In genomic region chr4:155011312-155012025, GRCm38 (mm10) we compare ENCODE assay signal across 24 mouse cellular contexts. TPM values are rescaled to one million over a fixed set of nuclear protein-coding genes. Genes with fewer than 3 reads are reported as not detected.
DNase-seq lines count a peak whose midpoint lies in the region; ATAC-seq and TF ChIP-seq lines count a peak whose summit lies in the region.
"Had no signal": no experiment of that assay in that cellular context is flagged by ENCODE, and none has a peak within 500 bp of the region (broad histone marks: within the 10 kb centered on the region; RNA-seq: fewer than 3 reads in every experiment).

No protein-coding gene starts in this region.

- 0 out of 2 replicates have a peak overlapping the region, but pooled peaks have one; percentile 5 for H3K27ac ChIP-seq in left cerebral cortex, adult 2 months
- H3K27ac ChIP-seq: gastrocnemius, adult 2 months; heart, embryonic 13.5 days; hindbrain, embryonic 15.5 days; neural tube, embryonic 12.5 days had no signal

- no peak overlapping the region for H3K4me3 ChIP-seq in left cerebral cortex, adult 2 months
- H3K4me3 ChIP-seq: erythroblast, embryonic 14.5 days; gastrocnemius, adult 2 months; heart, embryonic 13.5 days; hindbrain, embryonic 15.5 days; neural tube, embryonic 12.5 days had no signal

- no peak for TF ChIP-seq CTCF in left cerebral cortex, adult 2 months (IDR thresholded peaks at IDR 0.05)

- peak; percentile 69 for DNase-seq in cerebellum, adult 11 months
- no peak for DNase-seq in left cerebral cortex, adult 2 months (ENCODE audit: extremely low spot score in 1 of 2, low spot score in 2 of 2)
- no peak for DNase-seq in left cerebral cortex, postnatal 25 days (ENCODE audit: low spot score in 2 of 2)
- DNase-seq in cerebellum, adult 18-20 months = peak; percentile 61 to 72
- peak; percentile 71 to 75 for DNase-seq in cerebellum, postnatal 25 days
- no peak for DNase-seq in adrenal gland, postnatal 36 days
- no peak for DNase-seq in lung, postnatal 36 days
- DNase-seq: liver, postnatal 0 days; right cerebral cortex, adult 18-20 months; spleen, adult 18-20 months; thymus, adult 2 months had no signal

- intact Hi-C loops in left cerebral cortex, adult 2 months (cut with DNase I) = loop anchor here (2.0 kb wide), 1 partner anchor 43 kb away; no protein-coding TSS in a partner anchor
- intact Hi-C loops in left cerebral cortex, postnatal 25 days (cut with DNase I) = no loop called here

- no peak for ATAC-seq in cerebellum, adult (ENCODE audit: insufficient number of reproducible peaks, low FRiP score, low TSS enrichment)
- ATAC-seq: forebrain, embryonic 14.5 days; intestine, postnatal 0 days; liver, postnatal 0 days; Patski had no signal

RNA-seq across cellular contexts. Expression of gene Plch2, which starts 45.1 kb away (rescaled TPM):
- total RNA-seq in left cerebral cortex, adult 2 months (2021) = 10 to 100 TPM; 83.4 to 90.2 TPM
- 10 to 100 TPM; 76.2 to 81.5 TPM for total RNA-seq in left cerebral cortex, postnatal 25 days (2021)
- total RNA-seq in adrenal gland, postnatal 36 days (2021) = under 1 TPM; 0.30 to 0.43 TPM
- total RNA-seq: common myeloid progenitor, adult 5-6 weeks; liver, adult 2 months; monocyte, adult 5-6 weeks had no signal

RNA-seq across cellular contexts. Expression of gene Pank4, which starts 47.5 kb away (rescaled TPM):
- 10 to 100 TPM; 45.1 to 45.5 TPM for total RNA-seq in left cerebral cortex, adult 2 months (2021)
- 10 to 100 TPM; 37.6 to 39.8 TPM for total RNA-seq in left cerebral cortex, postnatal 25 days (2021)
- total RNA-seq in adrenal gland, postnatal 36 days (2021) = 10 to 100 TPM; 24.1 to 35.9 TPM

RNA-seq across cellular contexts. Expression of gene Hes5, which starts 50.7 kb away (rescaled TPM):
- 10 to 100 TPM; 22.3 to 25.3 TPM for total RNA-seq in left cerebral cortex, adult 2 months (2021)
- 10 to 100 TPM; 35.8 to 41.3 TPM for total RNA-seq in left cerebral cortex, postnatal 25 days (2021)
- not detected for total RNA-seq in adrenal gland, postnatal 36 days (2021)
- total RNA-seq: common myeloid progenitor, adult 5-6 weeks; gastrocnemius, adult 2 months; liver, adult 2 months; megakaryocyte-erythroid progenitor cell, adult 5-6 weeks; monocyte, adult 5-6 weeks had no signal

RNA-seq across cellular contexts. Expression of gene Pex10, which starts 55.3 kb away (rescaled TPM):
- total RNA-seq in left cerebral cortex, adult 2 months (2021) = 10 to 100 TPM; 17.4 to 18.3 TPM
- total RNA-seq in left cerebral cortex, postnatal 25 days (2021) = 10 to 100 TPM; 18.7 to 20.2 TPM
- 10 to 100 TPM; 20.6 to 24.2 TPM for total RNA-seq in adrenal gland, postnatal 36 days (2021)

Comparison
In these comparisons a context has a peak if more than half of its experiments do, and no peak if none do; other contexts are left out.
1. DNase-seq: peak in cerebellum, adult 11 months (single experiment), cerebellum, adult 18-20 months (2 of 2) and cerebellum, postnatal 25 days (2 of 2); none in left cerebral cortex, adult 2 months (0 of 2), left cerebral cortex, postnatal 25 days (0 of 2), adrenal gland, postnatal 36 days (0 of 2) and lung, postnatal 36 days (single experiment).
2. RNA of gene Plch2, which starts 45.1 kb away (total RNA-seq): 83.4 to 90.2 TPM in left cerebral cortex, adult 2 months and 76.2 to 81.5 TPM in left cerebral cortex, postnatal 25 days; 0.30 to 0.43 TPM in adrenal gland, postnatal 36 days; every median in the first group is over 10 times any median in the second.
3. RNA of gene Hes5, which starts 50.7 kb away (total RNA-seq): 35.8 to 41.3 TPM in left cerebral cortex, postnatal 25 days and 22.3 to 25.3 TPM in left cerebral cortex, adult 2 months; not detected in adrenal gland, postnatal 36 days; every median in the first group is over 10 times any median in the second.